Mouse (Mus musculus): ENCODE measurements around the gene Gnaq.
"Not testable (repeated sequence)": the region's sequence is repeated elsewhere in the genome, so short reads cannot be mapped to it uniquely, and the experiment has no call there.

DNA sequence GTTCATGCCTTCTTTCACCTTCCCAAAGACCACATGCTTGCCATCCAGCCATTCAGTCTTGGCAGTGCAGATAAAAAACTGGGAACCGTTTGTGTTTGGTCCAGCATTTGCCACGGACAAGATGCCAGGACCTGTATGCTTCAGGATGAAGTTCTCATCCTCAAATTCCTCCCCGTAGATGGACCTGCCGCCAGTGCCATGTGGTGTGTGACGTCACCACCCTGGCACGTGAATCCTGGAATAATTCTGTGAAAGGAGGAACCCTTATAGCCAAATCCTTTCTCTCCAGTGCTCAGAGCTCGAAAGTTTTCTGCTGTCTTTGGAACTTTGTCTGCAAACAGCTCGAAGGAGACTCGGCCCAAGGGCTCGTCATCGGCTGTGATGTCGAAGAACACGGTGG lies 31.8 kb downstream of the Gnaq start:
- TF ChIP-seq ZNF384 (IDR thresholded peaks at IDR 0.05; ENCODE audit: low read depth, low read length); CHD2 (IDR thresholded peaks at IDR 0.05; ENCODE audit: low read depth, low read length); HCFC1 (IDR thresholded peaks at IDR 0.05; ENCODE audit: borderline replicate concordance, insufficient read depth, low read length); ZC3H11A (IDR thresholded peaks at IDR 0.05; ENCODE audit: borderline replicate concordance, low read depth, low read length); MAFK (IDR thresholded peaks at IDR 0.05; ENCODE audit: insufficient read depth, low read depth, low read length): not testable (repeated sequence)

Measured in ES-E14 (cell line).